Mouse (Mus musculus): ENCODE measurements around the gene Atp6v1fnb.

Atp6v1fnb gene

DNA sequence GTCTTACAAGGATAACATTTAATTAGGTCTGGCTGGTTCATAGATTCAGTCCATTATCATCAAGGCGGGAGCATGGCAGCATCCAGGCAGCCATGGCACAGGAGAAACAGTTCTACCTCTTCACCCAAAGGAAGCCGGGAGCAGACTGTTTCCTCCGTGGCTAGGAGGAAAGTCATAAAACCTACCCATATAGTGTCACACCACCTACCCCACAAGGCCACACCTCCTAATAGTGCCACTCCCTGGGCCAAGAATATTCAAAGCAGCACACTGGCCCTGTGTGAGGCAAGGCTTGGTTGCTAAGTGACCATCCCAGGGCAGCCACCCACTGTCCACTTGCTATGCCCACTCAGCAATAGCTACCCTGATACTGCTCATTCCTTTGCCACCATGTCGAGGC is at the start of gene Atp6v1fnb:
Gene Atp6v1fnb, plus strand, starts transcription at position 301 of the 400 bp plus-strand sequence.
- no peak for DNase-seq

DNA sequence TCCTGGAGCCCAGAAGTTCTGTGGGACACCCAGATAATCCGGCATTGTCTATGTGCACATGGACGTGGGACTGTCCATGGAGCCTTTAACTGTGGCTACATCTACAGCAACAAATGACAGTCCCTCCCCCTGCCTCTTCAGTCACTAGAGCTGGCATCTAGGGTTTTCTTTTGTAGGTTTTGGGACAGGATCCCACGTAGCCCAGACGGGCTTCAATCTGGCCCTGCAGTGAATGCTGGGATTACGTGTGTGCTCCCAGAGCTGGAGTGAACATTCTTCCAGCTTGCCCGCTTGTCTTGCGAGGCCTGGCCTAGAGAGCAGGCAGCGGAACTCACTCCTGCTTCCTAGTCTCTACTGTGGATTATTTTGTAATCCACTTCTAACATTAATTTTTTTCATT is 46.1 kb upstream of the Atp6v1fnb start:
- no peak for DNase-seq

- no peak for DNase-seq
Measured at GRCm38 (mm10) chr6:29426331-29426730, 44.9 kb upstream of the Atp6v1fnb start.

DNA sequence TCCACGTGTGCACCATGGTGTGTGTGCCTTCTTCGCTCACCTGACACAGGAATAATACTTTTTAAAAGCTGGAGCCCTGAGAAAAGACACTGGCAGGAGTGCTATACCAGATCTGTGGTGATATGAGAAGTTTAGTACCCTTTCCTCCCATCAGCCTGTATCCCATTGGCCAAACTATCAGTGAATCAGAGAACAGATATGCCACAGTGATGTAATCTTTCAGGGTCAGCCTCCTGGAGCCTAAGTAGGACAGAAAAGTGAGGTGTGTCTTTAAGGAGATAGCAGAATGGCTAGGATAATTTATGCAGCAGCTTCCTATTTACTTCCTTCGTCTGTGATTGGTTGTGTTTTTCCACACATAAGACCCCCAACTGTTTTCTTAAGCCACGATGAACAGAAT is 43.1 kb upstream of the Atp6v1fnb start:
- no peak for DNase-seq

DNA sequence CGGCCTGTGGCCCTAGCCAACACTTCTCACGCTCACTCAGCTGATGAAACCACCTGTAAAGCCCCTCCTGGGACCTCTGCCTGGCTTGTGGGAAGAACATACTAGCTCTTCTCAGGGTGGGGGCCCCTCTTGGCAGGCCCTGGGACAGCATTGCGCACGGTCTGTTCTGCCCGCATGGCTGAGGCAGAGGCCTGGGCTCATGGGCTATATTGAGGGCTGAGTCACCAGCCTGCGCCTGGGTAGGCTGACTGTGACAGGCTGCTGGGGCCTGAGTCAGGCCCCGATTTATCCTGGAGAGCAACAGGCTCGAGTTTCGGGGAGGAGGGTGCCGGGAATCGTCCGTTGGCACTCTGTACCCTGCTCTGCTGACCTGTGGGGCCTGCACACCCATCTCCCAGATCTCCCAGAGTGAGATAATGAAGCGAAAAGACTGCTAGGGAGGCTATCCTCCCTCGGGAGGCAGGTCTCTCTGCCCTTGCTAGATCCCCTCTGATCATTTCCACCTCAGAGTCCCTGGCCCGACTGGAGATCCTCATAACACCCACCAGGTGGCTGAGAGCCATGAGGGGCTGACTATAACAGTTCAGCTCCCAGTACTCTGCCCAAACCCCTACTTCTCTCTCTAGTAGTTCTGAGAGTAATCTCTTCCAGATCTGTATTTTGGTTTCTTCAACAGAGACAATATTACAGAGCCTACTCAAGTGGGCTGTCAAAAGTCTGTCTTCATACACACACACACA is 40.4 kb upstream of the Atp6v1fnb start:
- no peak for DNase-seq

- DNase-seq, result no peak
Measured at GRCm38 (mm10) chr6:29431473-29431872, 39.8 kb upstream of the Atp6v1fnb start.

- no peak for DNase-seq
Measured at GRCm38 (mm10) chr6:29432156-29432555, 39.1 kb upstream of the Atp6v1fnb start.

- DNase-seq, result no peak
Measured at GRCm38 (mm10) chr6:29432676-29433037, 38.6 kb upstream of the Atp6v1fnb start.

DNA sequence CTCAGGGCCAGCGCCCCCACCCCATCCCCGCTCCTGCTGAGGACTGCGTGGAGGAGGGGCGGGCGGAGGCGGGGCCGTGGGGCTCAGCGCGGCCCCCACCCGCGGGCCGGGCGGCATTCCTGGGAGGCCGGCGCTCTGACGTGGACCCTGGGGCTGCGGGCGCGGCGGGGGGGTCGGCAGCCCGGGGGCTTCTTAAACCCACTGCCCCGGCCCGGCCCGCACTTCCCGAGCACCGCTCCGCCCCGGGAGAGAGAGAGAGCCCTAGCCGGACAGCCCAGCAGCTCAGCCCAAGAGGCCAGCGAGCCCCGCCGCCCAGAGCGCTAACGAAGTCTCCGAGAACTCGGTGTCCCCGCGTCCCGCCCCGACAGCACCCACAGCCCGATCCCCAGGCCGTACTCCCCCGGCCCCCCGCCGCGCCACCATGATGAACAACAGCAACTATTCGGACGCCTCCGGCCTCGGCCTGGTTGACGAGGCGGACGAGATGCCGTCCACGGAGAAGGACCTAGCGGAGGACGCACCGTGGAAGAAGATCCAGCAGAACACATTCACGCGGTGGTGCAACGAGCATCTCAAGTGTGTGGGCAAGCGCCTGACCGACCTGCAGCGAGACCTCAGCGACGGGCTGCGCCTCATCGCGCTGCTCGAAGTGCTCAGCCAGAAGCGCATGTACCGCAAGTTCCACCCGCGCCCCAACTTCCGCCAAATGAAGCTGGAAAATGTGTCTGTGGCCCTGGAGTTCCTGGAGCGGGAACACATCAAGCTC is 38.0 kb upstream of the Atp6v1fnb start, which contains the start of gene Flnc:
Gene Flnc, plus strand, starts transcription at position 219 of the 766 bp plus-strand sequence.
- DNase-seq, result peak in 1 of 2 experiments; percentile 18

- peak in 1 of 2 experiments; percentile 15 for DNase-seq
Measured at GRCm38 (mm10) chr6:29433804-29434795, 37.1 kb upstream of the Atp6v1fnb start.

DNA sequence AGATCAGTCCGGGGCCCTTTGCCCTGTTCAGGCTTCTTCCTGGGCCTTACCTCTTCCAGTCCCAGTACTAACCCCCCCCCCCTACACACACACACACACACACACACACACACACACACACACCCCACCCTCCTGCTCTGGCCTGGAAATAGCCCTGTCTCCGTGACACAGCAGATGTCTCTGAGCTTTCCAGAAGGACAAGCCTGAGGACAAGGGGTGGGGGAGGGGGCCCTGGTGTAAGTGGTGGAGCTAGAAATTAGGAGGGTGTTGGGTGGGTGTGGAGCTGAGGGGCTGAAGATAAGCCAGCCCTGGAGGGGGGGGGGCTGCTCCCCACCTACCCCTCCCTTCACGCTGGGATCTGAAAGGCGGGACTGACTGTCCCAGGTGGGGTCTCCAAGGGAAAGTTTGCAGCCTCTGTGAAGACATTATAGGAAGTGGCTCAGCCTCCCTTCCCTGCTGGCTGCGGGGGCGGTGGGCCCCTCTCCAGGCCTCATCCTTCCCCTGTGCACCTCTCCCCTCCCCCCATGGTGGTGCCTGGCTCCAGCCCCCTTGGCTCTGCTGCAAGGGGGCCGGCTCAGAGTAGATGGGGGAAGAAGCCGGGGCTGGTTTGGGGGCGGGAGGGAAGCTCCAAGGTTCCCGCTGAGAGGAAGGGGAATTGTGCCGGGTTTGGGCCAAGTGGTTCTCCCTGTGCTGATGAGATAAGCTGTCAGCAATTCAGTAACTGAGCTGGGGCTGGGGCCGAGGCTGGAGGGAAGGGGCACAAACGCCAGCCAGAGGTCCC is 36.1 kb upstream of the Atp6v1fnb start:
- no peak for DNase-seq

- DNase-seq, result no peak
Measured at GRCm38 (mm10) chr6:29435940-29436451, 35.2 kb upstream of the Atp6v1fnb start.

GRCm38 (mm10) chr6:29436461-29436934 is 34.7 kb upstream of the Atp6v1fnb start:
- DNase-seq, result no peak

DNA sequence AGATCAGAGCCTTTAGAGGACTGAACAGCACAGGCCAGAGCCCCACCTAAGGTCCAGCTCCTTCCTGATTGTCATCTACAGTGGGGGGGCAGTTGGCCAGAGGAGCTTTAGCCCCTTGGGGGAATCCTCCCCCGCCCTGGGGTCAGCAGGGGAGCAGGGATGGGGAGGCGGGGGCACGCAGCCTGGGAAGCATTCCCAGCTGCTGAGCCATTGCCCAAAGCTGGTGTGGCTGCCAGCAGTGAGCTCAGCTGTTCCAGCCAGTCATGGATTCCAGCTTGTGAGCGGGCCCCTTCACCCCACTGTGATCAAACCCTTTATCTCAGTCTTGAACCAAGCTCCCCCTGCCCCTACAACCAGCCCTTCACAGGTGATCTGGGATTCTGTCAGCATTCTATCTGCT is 32.0 kb upstream of the Atp6v1fnb start:
- DNase-seq, result peak in 1 of 2 experiments; percentile 19

DNA sequence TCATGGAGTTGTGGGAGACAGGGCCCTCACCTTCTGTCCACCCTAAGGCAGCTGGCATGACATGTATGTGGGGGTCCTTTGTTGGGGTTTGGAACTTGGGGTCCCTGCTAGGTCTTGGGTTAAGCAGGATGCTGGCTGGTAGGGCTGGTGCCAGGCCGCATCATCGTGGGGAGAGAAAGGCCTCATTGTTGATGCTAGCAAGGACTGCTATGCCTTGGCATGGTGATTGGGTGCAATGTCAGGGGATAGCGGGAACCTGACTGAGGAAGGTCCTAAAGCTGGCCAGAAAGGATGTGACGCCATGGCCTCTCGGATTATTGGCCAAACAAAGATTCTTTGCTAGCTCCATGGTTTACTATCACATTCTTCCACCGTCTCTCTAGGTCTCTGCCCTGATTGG is 31.4 kb upstream of the Atp6v1fnb start:
- DNase-seq, result no peak

DNA sequence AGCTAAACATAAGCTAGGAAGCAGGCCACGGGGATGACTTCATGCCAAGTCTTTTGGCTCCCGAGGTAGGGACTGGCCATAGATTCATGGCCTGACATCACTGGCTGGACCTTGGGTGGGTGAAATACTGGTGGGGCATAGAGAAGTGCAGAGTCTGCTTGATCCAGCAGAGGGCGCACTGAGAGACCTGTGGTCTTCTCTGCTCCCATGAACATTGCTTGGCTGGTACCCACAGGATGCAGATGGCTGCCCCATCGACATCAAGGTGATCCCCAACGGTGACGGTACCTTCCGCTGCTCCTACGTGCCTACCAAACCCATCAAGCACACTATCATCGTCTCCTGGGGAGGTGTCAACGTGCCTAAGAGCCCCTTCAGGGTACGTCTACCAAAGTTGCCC is 26.5 kb upstream of the Atp6v1fnb start:
- DNase-seq, result peak in 1 of 2 experiments; percentile 31

GRCm38 (mm10) chr6:29445354-29445753 is 25.9 kb upstream of the Atp6v1fnb start:
- no peak for DNase-seq

- DNase-seq, result no peak
Measured at GRCm38 (mm10) chr6:29449858-29450257, 21.4 kb upstream of the Atp6v1fnb start.

DNA sequence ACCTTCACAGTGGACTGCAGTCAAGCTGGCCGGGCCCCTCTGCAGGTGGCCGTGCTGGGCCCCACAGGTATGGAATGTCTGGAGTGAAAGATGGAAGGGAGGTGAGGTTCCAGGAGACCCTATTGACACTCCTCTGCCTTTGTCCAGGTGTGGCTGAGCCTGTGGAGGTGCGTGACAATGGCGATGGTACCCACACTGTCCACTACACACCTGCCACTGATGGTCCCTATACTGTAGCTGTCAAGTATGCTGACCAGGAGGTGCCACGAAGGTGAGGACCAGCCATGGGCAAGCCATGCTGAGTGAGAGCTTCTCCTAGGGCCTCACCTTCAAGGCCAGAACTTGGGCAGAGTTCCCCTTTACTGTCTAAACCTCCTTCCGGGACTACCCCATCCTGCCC is 20.6 kb upstream of the Atp6v1fnb start:
- DNase-seq, result no peak

DNA sequence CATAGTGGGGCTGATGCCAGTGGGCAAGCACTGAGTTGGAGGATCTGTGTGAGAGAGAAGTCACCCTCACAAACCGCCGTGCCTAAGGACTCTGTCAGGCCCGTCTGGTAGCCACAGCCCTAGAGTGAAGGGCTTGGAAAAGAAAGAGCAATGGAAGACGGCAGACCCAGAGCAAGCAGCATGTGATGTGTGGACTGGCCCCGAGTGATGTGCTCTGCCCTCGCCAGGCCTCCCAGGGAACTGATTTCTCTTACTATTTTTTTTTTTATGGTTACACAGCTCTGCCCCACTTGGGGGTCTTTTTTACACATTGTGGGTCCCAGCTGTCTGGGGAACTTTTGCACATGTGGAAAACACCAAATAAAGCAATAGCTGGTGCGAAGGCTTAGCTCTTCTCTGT is 9.7 kb upstream of the Atp6v1fnb start:
- DNase-seq, result no peak

DNA sequence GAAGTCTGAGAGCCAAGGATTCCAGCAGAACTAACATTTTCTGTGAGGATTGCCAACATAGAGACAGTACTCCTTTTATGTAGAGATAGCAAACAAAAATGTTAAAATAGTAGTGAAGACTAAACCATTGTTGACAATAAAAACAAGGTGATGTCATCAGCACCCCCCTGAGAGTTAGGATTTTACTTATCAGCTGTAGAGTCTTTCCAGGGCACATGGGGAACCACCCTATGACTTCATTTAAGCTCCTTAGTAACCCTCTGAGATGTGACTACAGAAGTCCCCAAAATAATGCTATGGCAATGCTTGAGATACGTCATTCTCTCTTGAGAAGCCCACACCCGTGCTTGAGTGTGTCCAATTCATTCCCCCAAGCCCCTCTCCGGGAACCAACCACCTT is 7.8 kb upstream of the Atp6v1fnb start:
- DNase-seq, result no peak
